20 mouse cellular contexts compared by ENCODE assay signal in the genomic region with DNA sequence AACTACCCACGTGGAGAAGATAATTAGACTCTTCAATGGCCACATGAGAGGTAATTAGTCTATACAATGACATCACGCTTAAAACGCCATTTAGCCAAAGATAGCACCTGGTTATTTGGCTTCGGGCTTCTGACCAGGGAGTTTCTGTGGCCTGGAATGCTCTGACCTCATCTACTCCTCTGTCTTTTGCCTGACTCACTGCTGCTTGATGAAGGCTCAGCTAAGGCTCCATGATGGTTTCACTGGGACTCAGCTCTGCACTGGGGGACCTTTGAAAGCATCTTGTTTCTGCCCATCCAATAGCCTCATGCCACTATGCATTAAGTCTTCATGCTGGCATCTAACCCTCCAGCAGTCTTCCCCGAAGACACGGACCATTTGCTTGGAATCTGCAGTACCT. TPM values are rescaled to one million over a fixed set of nuclear protein-coding genes. Genes with fewer than 3 reads are reported as not detected.
DNase-seq lines count a peak whose midpoint lies in the region; ATAC-seq and TF ChIP-seq lines count a peak whose summit lies in the region.
"Had no signal": no experiment of that assay in that cellular context is flagged by ENCODE, and none has a peak within 500 bp of the region (broad histone marks: within the 10 kb centered on the region; RNA-seq: fewer than 3 reads in every experiment).

No protein-coding gene starts in this region.

- TF ChIP-seq POLR2A in embryonic fibroblast, embryonic 13.5 days (IDR thresholded peaks at IDR 0.05; ENCODE audit: low read depth, low read length) = no peak

- no peaks in the 10 kb centered on the region for H3K9me3 ChIP-seq in embryonic facial prominence, embryonic 15.5 days (replicated peaks)
- no peaks in the 10 kb centered on the region for H3K9me3 ChIP-seq in embryonic facial prominence, embryonic 10.5 days
- H3K9me3 ChIP-seq in megakaryocyte, embryonic 14.5 days = no peaks in the 10 kb centered on the region
- H3K9me3 ChIP-seq: forebrain, embryonic 15.5 days; heart, embryonic 15.5 days; hindbrain, embryonic 13.5 days had no signal

- H3K4me3 ChIP-seq in embryonic facial prominence, embryonic 15.5 days (replicated peaks) = no peak overlapping the region; the same call in 1 of the 2 replicates
- H3K4me3 ChIP-seq in embryonic facial prominence, embryonic 10.5 days = no peak overlapping the region
- H3K4me3 ChIP-seq in megakaryocyte, embryonic 14.5 days (replicated peaks) = peak overlapping the region; percentile 8
- H3K4me3 ChIP-seq in embryonic fibroblast, embryonic 13.5 days (ENCODE audit: insufficient read depth, low read length) = peak overlapping the region; percentile 23
- H3K4me3 ChIP-seq: forebrain, embryonic 15.5 days; heart, embryonic 15.5 days; hindbrain, embryonic 13.5 days had no signal

- 74% methylated on average over 6 of the region's 6 CpGs for WGBS in embryonic facial prominence, embryonic 15.5 days
- WGBS in embryonic facial prominence, embryonic 10.5 days = 75% methylated on average over 6 of the region's 6 CpGs

- no peak overlapping the region for H3K27ac ChIP-seq in embryonic facial prominence, embryonic 15.5 days (replicated peaks)
- no peak overlapping the region for H3K27ac ChIP-seq in embryonic facial prominence, embryonic 10.5 days (replicated peaks)
- no peak overlapping the region; the same call in 1 of the 2 replicates for H3K27ac ChIP-seq in embryonic fibroblast, embryonic 13.5 days (ENCODE audit: insufficient read depth, low read length)
- H3K27ac ChIP-seq: forebrain, embryonic 15.5 days; heart, adult 2 months; heart, embryonic 15.5 days; hindbrain, embryonic 13.5 days; hindbrain, postnatal 0 days had no signal

- no peak for DNase-seq in embryonic facial prominence, embryonic 10.5 days (ENCODE audit: low spot score)
- peak; percentile 64 for DNase-seq in NIH3T3 (ENCODE audit: low read depth)
- no peak for DNase-seq in embryo, embryonic 10 days (ENCODE audit: low spot score)
- DNase-seq in natural killer cell, adult 2 months (ENCODE audit: low spot score in 2 of 2) = no peak
- DNase-seq: adrenal gland, postnatal 10 days; cerebellum, adult 2 months; cerebellum, postnatal 14 days; gastrocnemius, postnatal 10 days; heart, adult 2 months; heart, postnatal 14 days had no signal

- H3K36me3 ChIP-seq in embryonic facial prominence, embryonic 15.5 days = peaks cover 9% of the 10 kb centered on the region; the same call in 1 of the 2 replicates
- no peaks in the 10 kb centered on the region for H3K36me3 ChIP-seq in embryonic facial prominence, embryonic 10.5 days (replicated peaks)
- H3K36me3 ChIP-seq in megakaryocyte, embryonic 14.5 days (replicated peaks; ENCODE audit: low read length) = peaks cover 6% of the 10 kb centered on the region
- H3K36me3 ChIP-seq: forebrain, embryonic 15.5 days; heart, embryonic 15.5 days; hindbrain, embryonic 13.5 days had no signal

- TF ChIP-seq CTCF in embryonic fibroblast, embryonic 13.5 days (IDR thresholded peaks at IDR 0.05; ENCODE audit: borderline replicate concordance, insufficient read depth, low read length) = no peak

- H3K4me2 ChIP-seq in embryonic facial prominence, embryonic 15.5 days (replicated peaks) = 0 out of 2 replicates have a peak overlapping the region, but pooled peaks have one; percentile 10
- H3K4me2 ChIP-seq: forebrain, embryonic 15.5 days; heart, embryonic 11.5 days; heart, embryonic 15.5 days; hindbrain, embryonic 13.5 days had no signal

- H3K9ac ChIP-seq in embryonic facial prominence, embryonic 15.5 days = no peak overlapping the region
- H3K9ac ChIP-seq: forebrain, embryonic 15.5 days; heart, embryonic 15.5 days; hindbrain, embryonic 13.5 days had no signal

- no peaks in the 10 kb centered on the region for H3K27me3 ChIP-seq in embryonic facial prominence, embryonic 15.5 days
- no peaks in the 10 kb centered on the region for H3K27me3 ChIP-seq in embryonic facial prominence, embryonic 10.5 days (replicated peaks; ENCODE audit: low read depth, poor library complexity, severe bottlenecking)
- no peaks in the 10 kb centered on the region for H3K27me3 ChIP-seq in megakaryocyte, embryonic 14.5 days (replicated peaks)
- H3K27me3 ChIP-seq: CH12.LX; forebrain, embryonic 15.5 days; heart, embryonic 15.5 days; hindbrain, embryonic 13.5 days had no signal

- ATAC-seq in embryonic facial prominence, embryonic 15.5 days (ENCODE audit: insufficient number of reproducible peaks, low FRiP score, low TSS enrichment, low read depth) = no peak
- no peak for ATAC-seq in megakaryocyte, adult 5-6 weeks (ENCODE audit: poor library complexity, severe bottlenecking)
- ATAC-seq: forebrain, embryonic 15.5 days; hindbrain, postnatal 0 days had no signal

- H3K4me1 ChIP-seq in embryonic facial prominence, embryonic 15.5 days = peaks cover 9% of the 10 kb centered on the region
- H3K4me1 ChIP-seq in embryonic facial prominence, embryonic 10.5 days = no peaks in the 10 kb centered on the region; the same call in 1 of the 2 replicates
- peaks cover 23% of the 10 kb centered on the region for H3K4me1 ChIP-seq in megakaryocyte, embryonic 14.5 days
- peaks cover 4% of the 10 kb centered on the region; the same call in 1 of the 2 replicates for H3K4me1 ChIP-seq in embryonic fibroblast, embryonic 13.5 days (ENCODE audit: control insufficient read depth, insufficient read depth, low read length)
- H3K4me1 ChIP-seq: heart, embryonic 15.5 days; hindbrain, embryonic 13.5 days had no signal

RNA-seq across cellular contexts. Expression of a gene that starts 2.5 kb away (rescaled TPM):
- 565 and 632 TPM in 2 replicates for polyA plus RNA-seq in embryonic facial prominence, embryonic 15.5 days (2015; fragmentation: Nextera tagmentation; extraction: Ambion mirVana)
- 0.92 and 4.3 TPM in 2 replicates for polyA plus RNA-seq in embryonic facial prominence, embryonic 10.5 days (2016; fragmentation: Nextera tagmentation; extraction: Ambion mirVana)
- polyA plus RNA-seq in megakaryocyte, embryonic 14.5 days (2012; ENCODE audit: insufficient read depth, low replicate concordance) = 3.2 TPM in 1 of 2 replicates, not detected in the other
- 1,533 and 1,715 TPM in 2 replicates for total RNA-seq in megakaryocyte, adult 5-6 weeks (2015)
- 1,919 and 2,040 TPM in 2 replicates for total RNA-seq in megakaryocyte, adult 5-6 weeks (2017)
- polyA plus RNA-seq in embryonic fibroblast, embryonic 13.5 days (2011; ENCODE audit: insufficient read length, low read depth, missing spikeins) = 2,091 and 2,241 TPM in 2 replicates

Comparison
In these comparisons a context has a peak if more than half of its experiments do, and no peak if none do; other contexts are left out.
1. RNA of a gene that starts 2.5 kb away (polyA plus RNA-seq): 2,091 to 2,241 TPM in embryonic fibroblast, embryonic 13.5 days and 565 to 632 TPM in embryonic facial prominence, embryonic 15.5 days; 0.92 to 4.3 TPM in embryonic facial prominence, embryonic 10.5 days and 3.2 TPM in megakaryocyte, embryonic 14.5 days; every median in the first group is over 100 times any median in the second.
2. H3K4me3 ChIP-seq: peak in megakaryocyte, embryonic 14.5 days (single experiment) and embryonic fibroblast, embryonic 13.5 days (single experiment); none in embryonic facial prominence, embryonic 15.5 days (single experiment) and embryonic facial prominence, embryonic 10.5 days (single experiment).